Mouse (Mus musculus) heart, embryonic 12.5 days (tissue): Measurements from ENCODE around the gene Ppp1r8. TPM values are rescaled to one million over a fixed set of nuclear protein-coding genes. Genes with fewer than 3 reads are reported as not detected.

Experiments used
- polyA plus RNA-seq: library from polyadenylated mRNA; unstranded; fragments of >200 nt; fragmentation: Nextera tagmentation; extraction: Ambion mirVana; gene quantifications from 2 replicates; pipeline ENCODE4 v1.2.1, GENCODE M21; 2016

The Ppp1r8 gene
- polyA plus RNA-seq, 1 experiment from 2014 or later = 30.0 TPM

Other genes with a start within 250 kb of the Ppp1r8 start
- 23.5 and 23.9 TPM in 2 replicates for gene Eya3, start 204.2 kb downstream of the Ppp1r8 start, polyA plus RNA-seq
- gene Xkr8, start 110.6 kb downstream of the Ppp1r8 start, polyA plus RNA-seq = 5.2 and 5.5 TPM in 2 replicates
- 6.5 and 6.9 TPM in 2 replicates for gene Smpdl3b, start 85.9 kb downstream of the Ppp1r8 start, polyA plus RNA-seq
- 85.0 and 87.4 TPM in 2 replicates for gene Rpa2, start 74.8 kb downstream of the Ppp1r8 start, polyA plus RNA-seq
- gene Themis2, start 46.8 kb downstream of the Ppp1r8 start, polyA plus RNA-seq = 0.50 TPM in 2 replicates
- gene Stx12, start 41.3 kb upstream of the Ppp1r8 start, polyA plus RNA-seq = 60.1 and 60.9 TPM in 2 replicates
- 25.9 and 29.0 TPM in 2 replicates for gene Fam76a, start 79.4 kb upstream of the Ppp1r8 start, polyA plus RNA-seq
- 0.19 and 0.23 TPM in 2 replicates for gene Fgr, start 130.9 kb upstream of the Ppp1r8 start, polyA plus RNA-seq
- gene Ahdc1, start 168.1 kb upstream of the Ppp1r8 start, polyA plus RNA-seq = 11.6 and 11.7 TPM in 2 replicates